Mouse (Mus musculus): ENCODE data around the gene Pde10a. TPM values are rescaled to one million over a fixed set of nuclear protein-coding genes. Genes with fewer than 3 reads are reported as not detected.

Pde10a gene
- total RNA-seq, 2 experiments from 2014 or later: 59.6 to 61.8 TPM

DNA sequence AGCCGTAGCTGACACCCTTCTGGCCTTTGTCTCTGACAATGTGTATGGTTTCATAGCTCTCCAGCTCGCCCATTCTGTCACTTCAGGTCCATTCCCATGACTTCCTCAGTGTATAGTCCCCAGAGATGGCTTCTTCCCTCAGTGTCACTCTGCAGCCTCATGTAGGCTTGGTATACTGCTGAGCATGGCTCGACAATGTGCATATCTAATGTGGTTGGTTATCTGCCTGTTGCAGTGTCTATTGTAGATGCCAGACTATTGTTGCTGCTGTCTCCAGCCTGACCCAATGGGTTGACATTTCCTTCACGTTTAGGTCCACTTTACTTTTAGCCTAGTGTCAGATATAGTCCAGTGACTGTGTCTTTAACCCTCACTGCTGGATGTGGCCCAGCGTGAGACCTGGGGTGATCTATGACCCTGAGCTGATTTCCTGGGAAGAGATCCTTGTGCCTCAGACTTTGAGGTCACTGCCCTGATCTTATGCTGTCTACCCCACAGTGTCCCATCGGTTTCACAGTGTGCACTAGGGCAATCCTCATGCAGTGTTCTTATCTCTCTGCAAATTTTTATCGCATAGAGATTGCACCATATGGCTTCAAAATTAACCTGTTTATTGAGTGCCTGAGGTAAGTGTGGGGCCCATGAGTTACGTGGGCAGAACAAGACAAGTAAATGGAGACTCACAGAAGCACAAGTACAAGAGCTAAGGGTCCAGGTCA, 48.5 kb downstream of the Pde10a start:
- no peak for DNase-seq (ENCODE audit: low spot score in 2 of 2)

DNA sequence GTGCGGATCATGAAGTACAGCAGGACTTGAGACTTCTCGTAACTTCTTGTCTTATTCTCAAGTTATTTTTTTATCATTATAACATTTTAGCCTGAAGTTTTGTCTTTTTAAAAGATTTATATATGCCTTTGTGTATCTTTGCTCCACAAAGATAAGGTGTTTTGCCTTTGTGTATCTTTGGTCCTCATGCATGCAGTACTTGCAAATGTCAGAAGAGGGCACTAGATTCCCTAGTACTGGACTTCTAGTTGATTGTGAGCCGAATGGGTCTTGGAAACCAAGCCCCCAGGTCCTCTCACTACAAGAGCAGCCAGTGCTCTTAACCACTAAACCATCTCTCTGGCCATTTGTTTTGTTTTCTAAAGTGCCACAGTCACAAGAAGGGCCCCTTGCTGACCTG, 55.2 kb downstream of the Pde10a start:
- peak; percentile 33 to 40 for DNase-seq (ENCODE audit: low spot score in 2 of 2)

- peak; percentile 12 to 26 for DNase-seq (ENCODE audit: low spot score in 2 of 2)
Observed at GRCm38 (mm10) chr17:8581579-8581978, 56.4 kb downstream of the Pde10a start.

GRCm38 (mm10) chr17:8592427-8593277, 67.5 kb downstream of the Pde10a start:
- DNase-seq (ENCODE audit: low spot score in 2 of 2): peak; percentile 89

DNA sequence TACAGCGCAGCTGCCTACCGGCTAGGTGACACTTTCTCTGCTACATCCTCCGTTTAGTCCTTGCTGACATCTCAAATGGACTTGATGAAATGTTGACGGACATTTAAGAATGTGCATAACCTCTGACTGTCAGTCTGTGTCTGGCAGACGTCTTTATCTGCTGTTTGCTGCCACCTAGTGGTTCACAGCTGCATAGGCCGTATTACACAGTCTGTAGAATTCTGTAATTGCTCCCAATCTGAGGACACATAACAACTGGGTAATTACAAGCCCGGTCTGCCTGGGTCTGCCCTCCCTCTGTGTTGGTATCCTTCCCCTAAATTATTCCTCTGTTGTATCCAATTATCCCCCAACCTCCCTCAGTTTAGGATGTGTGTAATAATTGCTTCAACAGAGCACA, 72.6 kb downstream of the Pde10a start:
- peak; percentile 77 to 81 for DNase-seq (ENCODE audit: low spot score in 2 of 2)

GRCm38 (mm10) chr17:8602976-8603375, 77.8 kb downstream of the Pde10a start:
- DNase-seq (ENCODE audit: low spot score in 2 of 2): no peak

DNA sequence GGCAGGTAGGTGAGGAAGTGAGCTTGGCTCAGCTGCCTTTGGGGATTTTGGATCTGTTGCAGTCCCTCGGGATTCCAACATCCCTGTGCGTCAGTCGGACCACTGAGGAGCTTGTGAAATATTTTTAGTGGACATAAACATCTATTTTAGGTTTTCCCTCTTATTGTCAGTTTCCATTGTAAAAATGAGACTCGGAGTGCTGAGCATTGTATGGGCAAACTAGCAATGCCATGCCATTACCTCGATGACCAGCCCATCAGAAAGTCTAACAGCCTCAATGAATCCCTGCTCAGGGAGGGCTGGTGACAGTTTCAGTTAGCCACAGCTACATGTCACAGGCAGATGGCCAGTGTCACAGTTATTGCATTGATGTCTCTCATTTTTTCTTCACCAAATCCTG, 80.7 kb downstream of the Pde10a start:
- DNase-seq (ENCODE audit: low spot score in 2 of 2): no peak

GRCm38 (mm10) chr17:8606695-8607094, 81.5 kb downstream of the Pde10a start:
- no peak for DNase-seq (ENCODE audit: low spot score in 2 of 2)

GRCm38 (mm10) chr17:8611916-8612315, 86.7 kb downstream of the Pde10a start:
- DNase-seq (ENCODE audit: low spot score in 2 of 2): no peak

GRCm38 (mm10) chr17:8613882-8614551, 88.8 kb downstream of the Pde10a start:
- DNase-seq (ENCODE audit: low spot score in 2 of 2): peak; percentile 94 to 95

DNA sequence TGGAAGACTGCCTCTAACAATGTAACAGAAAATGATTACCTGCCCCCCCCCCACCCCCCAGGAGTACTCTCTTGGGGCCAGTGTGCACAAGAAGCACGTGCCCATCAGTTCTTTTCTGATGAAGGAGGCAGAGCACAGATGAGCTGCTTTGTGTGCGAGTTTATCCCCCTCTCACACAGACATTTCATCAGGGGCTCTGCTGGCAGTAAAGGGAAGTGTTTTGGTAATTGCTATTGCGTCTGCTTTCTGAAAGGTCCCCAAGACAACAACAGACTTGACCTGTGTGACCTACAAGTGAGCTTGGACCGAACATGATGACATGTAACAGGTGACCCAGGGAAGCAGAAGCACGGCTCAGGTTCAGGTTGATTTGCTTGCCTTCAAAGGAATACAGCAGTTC, 95.2 kb downstream of the Pde10a start:
- DNase-seq (ENCODE audit: low spot score in 2 of 2): no peak

DNA sequence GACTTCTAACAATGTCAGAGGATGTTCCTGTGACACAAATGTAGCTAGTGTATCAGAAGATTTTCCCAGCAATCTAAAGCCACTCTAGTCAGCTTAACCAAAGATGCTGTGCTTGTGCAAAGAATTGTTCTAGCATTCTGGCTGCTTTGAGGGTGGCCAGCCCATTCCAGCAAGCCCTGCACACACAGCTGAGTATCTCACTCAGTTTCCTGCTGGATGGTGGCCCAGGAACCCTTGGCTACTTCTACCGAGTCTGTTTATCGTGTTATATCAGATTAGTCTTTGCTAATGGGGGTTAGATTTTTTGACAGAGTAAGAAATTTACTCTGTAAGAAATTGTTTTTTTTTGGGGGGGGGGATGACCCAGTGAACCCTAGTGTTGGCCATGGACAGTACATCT, 95.9 kb downstream of the Pde10a start:
- DNase-seq (ENCODE audit: low spot score in 2 of 2): peak; percentile 25 to 44

DNA sequence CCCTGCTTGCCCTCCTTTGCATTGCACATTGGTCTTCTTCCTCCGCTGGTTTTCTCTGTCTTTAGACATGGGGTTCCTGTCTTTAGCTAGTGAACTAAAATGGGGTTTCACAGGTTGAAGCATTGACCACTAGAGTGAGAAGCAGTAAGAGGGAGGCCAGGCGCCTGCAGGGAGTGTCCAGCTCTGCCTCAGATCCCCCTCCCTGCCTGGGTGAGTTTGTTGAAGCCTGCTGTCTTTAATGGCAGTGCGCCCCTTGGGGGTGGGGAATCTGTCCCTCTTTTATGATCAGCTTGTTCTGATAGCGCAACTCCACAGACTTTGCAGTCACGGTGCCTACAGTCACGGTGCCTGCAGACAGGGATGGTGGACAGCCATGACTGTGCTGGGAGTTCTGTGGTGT, 96.7 kb downstream of the Pde10a start:
- no peak for DNase-seq (ENCODE audit: low spot score in 2 of 2)

- DNase-seq (ENCODE audit: low spot score in 2 of 2): no peak
Observed at GRCm38 (mm10) chr17:8626421-8626820, 101.2 kb downstream of the Pde10a start.

DNA sequence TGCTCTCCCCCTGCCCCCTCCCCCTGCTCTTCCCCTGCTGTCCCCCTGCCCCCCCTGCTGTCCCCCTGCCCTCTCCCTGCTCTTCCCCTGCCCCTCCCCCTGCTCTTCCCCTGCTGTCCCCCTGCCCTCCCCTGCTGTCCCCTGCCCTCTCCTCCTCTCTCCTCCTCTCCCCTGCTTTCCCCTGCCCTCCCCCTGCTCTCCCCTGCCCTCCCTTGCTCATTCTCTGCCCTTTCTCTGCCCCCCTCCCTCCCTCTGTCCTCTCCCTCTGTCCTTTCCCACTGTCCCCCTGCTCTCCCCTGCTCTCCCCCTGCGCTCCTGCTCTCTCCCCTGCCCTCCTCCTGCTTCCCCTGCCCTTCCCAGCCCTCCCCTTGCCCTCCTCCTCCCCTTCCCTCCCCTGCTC, 106.5 kb downstream of the Pde10a start:
- DNase-seq (ENCODE audit: low spot score in 2 of 2): no peak

DNA sequence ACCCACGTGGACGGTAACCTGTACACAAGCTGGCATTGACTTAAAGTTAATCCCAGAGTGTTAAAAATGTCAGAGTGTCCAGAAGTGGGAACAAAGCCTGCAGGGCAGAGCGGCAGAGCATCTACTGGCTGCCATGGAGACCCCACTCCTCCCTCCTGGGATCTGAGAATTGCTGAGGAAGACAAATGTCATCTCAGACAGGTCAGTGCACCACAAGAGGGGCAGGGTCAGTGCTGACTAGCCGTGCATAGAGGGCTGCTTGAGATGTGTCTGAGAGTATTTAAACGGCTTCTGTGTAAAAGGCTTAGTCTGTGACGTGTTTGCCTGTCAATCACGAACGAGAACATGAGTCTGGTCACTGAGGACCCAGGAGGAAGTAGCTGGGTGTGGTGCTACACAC, 108.4 kb downstream of the Pde10a start:
- DNase-seq (ENCODE audit: low spot score in 2 of 2): no peak

GRCm38 (mm10) chr17:8634476-8634875, 109.3 kb downstream of the Pde10a start:
- no peak for DNase-seq (ENCODE audit: low spot score in 2 of 2)

- DNase-seq (ENCODE audit: low spot score in 2 of 2): no peak
Observed at GRCm38 (mm10) chr17:8636231-8636630, 111.1 kb downstream of the Pde10a start.

GRCm38 (mm10) chr17:8636691-8637090, 111.5 kb downstream of the Pde10a start:
- no peak for DNase-seq (ENCODE audit: low spot score in 2 of 2)

DNA sequence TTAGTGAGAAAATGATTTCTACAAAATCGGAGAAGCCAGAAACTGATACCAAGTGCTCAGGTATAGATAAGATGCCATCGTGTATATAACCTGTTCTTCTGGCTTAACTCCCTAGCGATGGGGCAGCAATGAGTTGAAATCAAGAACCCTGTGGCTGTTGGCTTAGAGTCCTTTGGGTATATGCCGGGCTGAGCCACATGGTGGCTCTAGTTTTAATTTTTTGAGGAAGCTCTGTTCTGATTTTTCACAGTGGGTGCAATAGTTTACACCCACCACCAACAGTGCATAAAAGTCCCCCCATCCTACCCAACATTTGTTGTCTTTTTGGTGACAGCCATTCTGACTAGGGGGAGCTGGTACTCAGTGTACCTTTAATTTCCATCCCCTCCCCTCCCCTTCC, 112.0 kb downstream of the Pde10a start:
- DNase-seq (ENCODE audit: low spot score in 2 of 2): peak; percentile 30 to 46

- DNase-seq (ENCODE audit: low spot score in 2 of 2): peak in 1 of 2 experiments; percentile 41
Observed at GRCm38 (mm10) chr17:8639703-8640380, 114.7 kb downstream of the Pde10a start.
